Mouse (Mus musculus) neural tube, embryonic 15.5 days (tissue): Measurements from ENCODE around the gene Hspb1. TPM values are rescaled to one million over a fixed set of nuclear protein-coding genes. Genes with fewer than 3 reads are reported as not detected.

ENCODE experiments used
- ATAC-seq: fragments of 200-750 bp; cut with Nextera tagmentation; 2 replicates; pipeline ENCODE4 v1.8.0; 2017; ENCODE audit warnings: mild to moderate bottlenecking, moderate TSS enrichment, moderate library complexity; ENCODE audit not compliant: low FRiP score
- H3K27ac ChIP-seq: fragments of 300-500 bp; sonication (generic); replicated peaks from 2 replicates; pipeline ENCODE4 v1.5.1; 2015; ENCODE audit warnings: mild to moderate bottlenecking, inconsistent platforms
- H3K27me3 ChIP-seq: fragments of 300-500 bp; sonication (generic); replicated peaks from 2 replicates; pipeline ENCODE4 v1.6.1; 2015; ENCODE audit warnings: inconsistent platforms
- H3K36me3 ChIP-seq: fragments of 300-500 bp; sonication (generic); 2 replicates; pipeline ENCODE4 v1.6.1; 2015; ENCODE audit warnings: inconsistent platforms
- H3K4me1 ChIP-seq: fragments of 300-500 bp; sonication (generic); 2 replicates; pipeline ENCODE4 v1.6.1; 2015; ENCODE audit warnings: inconsistent platforms
- H3K4me2 ChIP-seq: fragments of 300-500 bp; sonication (generic); 2 replicates; pipeline ENCODE4 v1.6.1; 2015; ENCODE audit warnings: inconsistent platforms, mild to moderate bottlenecking, moderate library complexity
- H3K4me3 ChIP-seq: fragments of 300-500 bp; sonication (generic); replicated peaks from 2 replicates; pipeline ENCODE4 v1.5.1; 2015; ENCODE audit warnings: mild to moderate bottlenecking, inconsistent platforms
- H3K9ac ChIP-seq: fragments of 300-500 bp; sonication (generic); replicated peaks from 2 replicates; pipeline ENCODE4 v1.6.1; 2015; ENCODE audit warnings: mild to moderate bottlenecking, inconsistent platforms
- H3K9me3 ChIP-seq: fragments of 300-500 bp; sonication (generic); replicated peaks from 2 replicates; pipeline ENCODE4 v1.6.1; 2016; ENCODE audit warnings: inconsistent platforms
- WGBS: fragments of 180-500 bp; shearing (Covaris S2); methylation state at CpG from one replicate; pipeline ENCODE4 v1.1.7; 2015; ENCODE audit warnings: mixed read lengths; 5-methylcytosine and 5-hydroxymethylcytosine counted together
- polyA plus RNA-seq: library from polyadenylated mRNA; unstranded; fragments of >200 nt; fragmentation: Nextera tagmentation; extraction: Ambion mirVana; gene quantifications from 2 replicates; pipeline ENCODE4 v1.2.1, GENCODE M21; 2015

Hspb1 gene
- polyA plus RNA-seq, 1 experiment from 2014 or later, result 36.4 TPM

DNA sequence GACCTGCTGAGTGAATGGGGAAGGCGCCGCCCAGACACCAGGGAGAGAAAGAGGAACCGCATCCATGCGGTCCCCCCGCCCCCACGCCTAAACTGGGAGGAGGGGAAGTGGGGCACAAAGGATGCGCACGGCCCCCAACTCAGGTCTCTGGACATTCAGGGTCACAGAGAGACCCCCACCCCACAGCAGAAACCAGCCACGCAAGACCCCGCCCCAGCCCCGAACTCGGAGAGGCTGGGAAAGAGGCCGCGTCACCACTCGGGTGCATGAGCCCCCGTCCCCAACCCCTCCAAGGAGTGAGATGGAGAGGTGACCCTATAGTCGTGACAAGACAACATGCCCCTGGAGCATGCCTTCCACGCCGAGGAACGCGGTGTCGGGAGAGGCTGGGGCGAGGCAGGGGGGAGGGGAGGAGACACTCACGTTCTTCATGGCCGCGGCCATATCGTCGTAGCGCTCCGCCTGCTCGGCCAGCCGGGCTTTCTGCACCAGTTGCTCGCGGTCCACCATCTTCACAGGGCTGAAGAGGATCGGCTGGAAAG, 46.3 kb downstream of the Hspb1 start:
- H3K27me3 ChIP-seq, result no peaks in the 10 kb centered on the region
- H3K36me3 ChIP-seq, result peaks cover 28% of the 10 kb centered on the region
- WGBS, result under 1% methylated on average over 35 of the region's 35 CpGs
- H3K4me2 ChIP-seq, result peak overlapping the region; percentile 56
- H3K27ac ChIP-seq, result peak overlapping the region; percentile 99
- no peaks in the 10 kb centered on the region for H3K9me3 ChIP-seq
- peak overlapping the region; percentile 91 for H3K9ac ChIP-seq
- peak overlapping the region; percentile 92 for H3K4me3 ChIP-seq
- H3K4me1 ChIP-seq, result peaks cover 41% of the 10 kb centered on the region
- peak; percentile 76 for ATAC-seq

DNA sequence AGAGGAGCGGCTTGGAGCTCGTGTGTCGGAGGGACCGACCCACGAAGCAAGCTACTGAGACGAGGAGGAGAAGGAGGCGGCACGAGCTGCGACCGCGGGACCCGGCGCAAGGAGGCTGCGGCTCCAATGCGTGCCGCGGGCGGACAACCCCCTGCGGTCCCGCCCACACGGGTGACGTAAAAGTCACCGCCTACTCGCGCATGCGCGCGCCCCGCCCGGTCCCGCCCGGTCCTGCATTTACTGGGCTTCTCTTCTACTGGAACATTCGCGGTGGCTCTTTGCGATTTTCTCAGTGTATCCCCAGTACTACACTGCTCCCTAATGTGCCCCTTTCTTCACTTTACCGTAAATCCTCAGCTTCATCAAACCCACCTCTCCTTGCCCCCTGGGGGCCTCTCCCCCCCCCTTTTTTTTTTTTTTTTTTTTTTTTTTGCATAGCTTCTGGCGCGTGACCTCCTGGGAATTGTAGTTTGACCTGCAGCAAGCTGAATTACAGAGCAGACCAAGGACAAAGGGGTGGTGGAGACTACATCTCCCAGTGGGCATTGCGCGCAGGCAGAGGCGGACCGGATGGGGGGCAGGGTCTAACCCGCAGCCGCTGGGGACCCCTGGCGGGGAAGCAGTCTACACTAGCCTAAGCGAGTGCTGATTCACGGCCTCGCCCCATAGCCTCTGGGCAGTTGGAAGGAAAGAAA, 46.9 kb downstream of the Hspb1 start, which contains the start of gene Ywhag:
TSS of gene Ywhag (minus strand) at position 136 of the 695 bp plus-strand sequence.
- Histone ChIP-seq H3K27me3 (no peaks in the 10 kb centered on the region), H3K4me3 (peak within 1 kb of the TSS; percentile 92), H3K4me1 (peaks cover 34% of the 10 kb centered on the region), H3K9me3 (no peaks in the 10 kb centered on the region), H3K27ac (peak within 1 kb of the TSS; percentile 99), H3K4me2 (peak within 1 kb of the TSS; percentile 56), H3K36me3 (peaks cover 21% of the 10 kb centered on the region), H3K9ac (peak within 1 kb of the TSS; percentile 91)
- WGBS, result 0% methylated on average over 46 of the region's 48 CpGs
- ATAC-seq, result peak; percentile 93

DNA sequence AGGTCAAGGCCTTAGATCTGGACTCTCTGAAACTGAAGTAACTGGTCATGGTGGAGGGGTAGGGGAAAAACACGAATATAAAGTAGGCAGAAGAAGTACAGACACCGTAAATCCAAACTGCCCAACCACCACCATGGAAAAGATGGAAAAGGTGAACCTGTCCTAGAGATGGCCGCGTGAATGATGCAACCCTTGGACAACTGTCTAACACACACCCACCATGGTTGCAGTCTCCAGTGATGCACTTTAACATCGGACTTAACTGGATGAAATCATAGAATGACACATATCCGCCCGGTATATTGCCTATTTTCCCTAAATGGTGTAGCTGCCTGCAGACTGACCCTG, 47.4 kb downstream of the Hspb1 start:
- WGBS, result 51% methylated on average over 7 of the region's 7 CpGs
- Histone ChIP-seq H3K27me3 (no peaks in the 10 kb centered on the region), H3K4me2 (peak overlapping the region; percentile 56), H3K9ac (peak overlapping the region; percentile 91; the same call in 1 of the 2 replicates), H3K4me3 (peak overlapping the region; percentile 92), H3K4me1 (peaks cover 29% of the 10 kb centered on the region), H3K36me3 (peaks cover 16% of the 10 kb centered on the region), H3K9me3 (no peaks in the 10 kb centered on the region), H3K27ac (peak overlapping the region; percentile 99)
- ATAC-seq, result 0 out of 2 replicates have a peak, but pooled peaks have one; percentile 7

DNA sequence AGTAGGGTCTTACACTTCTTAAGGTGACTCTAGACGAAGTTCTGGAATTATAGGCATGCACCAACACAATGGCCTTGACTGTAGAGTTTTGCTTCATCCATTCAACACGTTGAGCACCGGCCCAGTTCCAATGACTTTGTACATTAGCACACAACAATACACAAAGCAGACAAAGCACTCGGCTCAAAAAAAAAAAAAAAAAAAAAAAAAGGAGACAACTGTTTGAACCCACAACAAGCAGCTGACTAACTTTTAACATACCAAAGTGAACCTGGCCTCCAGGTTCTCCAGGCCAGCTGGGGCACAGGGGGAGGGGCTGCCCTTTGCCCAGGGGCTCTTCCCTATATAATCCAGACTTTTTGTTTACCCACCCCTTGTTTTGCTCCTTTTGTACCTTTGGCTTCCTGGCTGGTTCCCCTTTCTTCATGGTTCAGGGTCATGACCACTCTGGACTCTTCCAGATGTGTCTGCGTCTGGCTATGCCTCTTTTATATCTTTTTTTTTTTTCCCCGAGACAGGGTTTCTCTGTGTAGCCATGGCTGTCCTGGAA, 48.0 kb downstream of the Hspb1 start:
- no peaks in the 10 kb centered on the region for H3K9me3 ChIP-seq
- 75% methylated on average over 6 of the region's 6 CpGs for WGBS
- no peak overlapping the region for H3K9ac ChIP-seq
- no peaks in the 10 kb centered on the region for H3K27me3 ChIP-seq
- no peak overlapping the region for H3K4me3 ChIP-seq
- peak overlapping the region; percentile 99 for H3K27ac ChIP-seq
- no peak for ATAC-seq
- peak overlapping the region; percentile 56 for H3K4me2 ChIP-seq
- H3K36me3 ChIP-seq, result peaks cover 10% of the 10 kb centered on the region
- peaks cover 23% of the 10 kb centered on the region for H3K4me1 ChIP-seq

Other genes with a start within 250 kb of the Hspb1 start
- gene Por, start 217.9 kb upstream of the Hspb1 start, polyA plus RNA-seq, result 91.6 and 92.1 TPM in 2 replicates
- 73.6 and 88.2 TPM in 2 replicates for gene Tmem120a, start 143.5 kb upstream of the Hspb1 start, polyA plus RNA-seq
- gene Styxl1, start 109.5 kb upstream of the Hspb1 start, polyA plus RNA-seq, result 0.36 and 0.88 TPM in 2 replicates
- 658 and 665 TPM in 2 replicates for gene Mdh2, start 109.4 kb upstream of the Hspb1 start, polyA plus RNA-seq
- gene Srrm3, start 81.0 kb upstream of the Hspb1 start, polyA plus RNA-seq, result 65.5 and 87.3 TPM in 2 replicates
- gene Ywhag, start 46.7 kb downstream of the Hspb1 start, polyA plus RNA-seq, result 776 and 868 TPM in 2 replicates
- 1.6 and 1.8 TPM in 2 replicates for gene Ssc4d, start 86.6 kb downstream of the Hspb1 start, polyA plus RNA-seq
- 0.14 and 0.27 TPM in 2 replicates for gene Zp3, start 92.2 kb downstream of the Hspb1 start, polyA plus RNA-seq
- gene Dtx2, start 106.9 kb downstream of the Hspb1 start, polyA plus RNA-seq, result 22.5 and 25.2 TPM in 2 replicates
- 1.1 and 3.7 TPM in 2 replicates for gene Upk3b, start 150.6 kb downstream of the Hspb1 start, polyA plus RNA-seq
- gene Upk3bl, start 166.6 kb downstream of the Hspb1 start, polyA plus RNA-seq, result 1.2 TPM in 1 of 2 replicates, not detected in the other
- gene Rasa4, start 196.0 kb downstream of the Hspb1 start, polyA plus RNA-seq, result 19.2 and 21.4 TPM in 2 replicates
- 216 and 226 TPM in 2 replicates for gene Polr2j, start 228.7 kb downstream of the Hspb1 start, polyA plus RNA-seq
- 22.7 and 29.4 TPM in 2 replicates for gene Lrwd1, start 248.2 kb downstream of the Hspb1 start, polyA plus RNA-seq
- 23.2 and 24.2 TPM in 2 replicates for gene Alkbh4, start 248.2 kb downstream of the Hspb1 start, polyA plus RNA-seq